Mouse (Mus musculus) spleen, adult 2 months (tissue): Measurements from ENCODE around the gene Pla2g1b. TPM values are rescaled to one million over a fixed set of nuclear protein-coding genes. Genes with fewer than 3 reads are reported as not detected.
A peak's percentile ranks its signal among the peaks of the same experiment; 100 is the strongest.
"Not testable (repeated sequence)": the region's sequence is repeated elsewhere in the genome, so short reads cannot be mapped to it uniquely, and the experiment has no call there.

Experiments
- DNase-seq, 2 experiments: peaks; one replicate each; pipeline versions ENCODE4 v3.0.0 to v3.0.0-alpha.2; 2012 to 2021; ENCODE audit warnings: low spot score in 2 of 2, low read depth in 1 of 2
- H3K27ac ChIP-seq: fragments of 200-500 bp; 2 replicates; pipeline ENCODE4 v1.5.1; 2012; ENCODE audit warnings: low read length, inconsistent platforms; ENCODE audit not compliant: insufficient read depth
- H3K27me3 ChIP-seq: fragments of 200-500 bp; 2 replicates; pipeline ENCODE4 v1.6.1; 2012; ENCODE audit warnings: mild to moderate bottlenecking, moderate library complexity, low read length, inconsistent platforms; ENCODE audit not compliant: control insufficient read depth, insufficient read depth
- H3K36me3 ChIP-seq: fragments of 200-500 bp; 2 replicates; pipeline ENCODE4 v1.6.1; 2012; ENCODE audit warnings: mild to moderate bottlenecking, low read length, inconsistent platforms; ENCODE audit not compliant: control insufficient read depth, insufficient read depth
- H3K4me1 ChIP-seq: fragments of 200-500 bp; 2 replicates; pipeline ENCODE4 v1.6.1; 2011; ENCODE audit warnings: inconsistent platforms; ENCODE audit not compliant: control insufficient read depth, insufficient read depth, insufficient read length
- H3K4me3 ChIP-seq: fragments of 200-500 bp; 2 replicates; pipeline ENCODE4 v1.5.1; 2011; ENCODE audit warnings: mild to moderate bottlenecking, inconsistent platforms; ENCODE audit not compliant: insufficient read depth, insufficient read length; ENCODE audit errors: extremely low read depth
- CTCF ChIP-seq: fragments of 200-500 bp; IDR thresholded peaks from 2 replicates; pipeline ENCODE4 v1.5.1; 2011; ENCODE audit warnings: mild to moderate bottlenecking, inconsistent platforms; ENCODE audit not compliant: insufficient read depth, insufficient read length, insufficient replicate concordance; ENCODE audit errors: extremely low read depth
- POLR2A ChIP-seq: fragments of 200-500 bp; IDR thresholded peaks from 2 replicates; pipeline ENCODE4 v1.6.1; 2011; ENCODE audit warnings: low read depth, low read length, inconsistent platforms
- WGBS: fragments of 180-500 bp; shearing (Covaris S2); methylation state at CpG from one replicate; pipeline ENCODE4 v1.1.7; 2018; 5-methylcytosine and 5-hydroxymethylcytosine counted together
- polyA plus RNA-seq: library from polyadenylated mRNA; depleted of rRNA; stranded (reverse); fragments of >200 nt; gene quantifications from 2 replicates; pipeline ENCODE4 v1.2.3, GENCODE M21; 2012

Pla2g1b gene
- polyA plus RNA-seq, 1 experiment, result 284 TPM

DNA sequence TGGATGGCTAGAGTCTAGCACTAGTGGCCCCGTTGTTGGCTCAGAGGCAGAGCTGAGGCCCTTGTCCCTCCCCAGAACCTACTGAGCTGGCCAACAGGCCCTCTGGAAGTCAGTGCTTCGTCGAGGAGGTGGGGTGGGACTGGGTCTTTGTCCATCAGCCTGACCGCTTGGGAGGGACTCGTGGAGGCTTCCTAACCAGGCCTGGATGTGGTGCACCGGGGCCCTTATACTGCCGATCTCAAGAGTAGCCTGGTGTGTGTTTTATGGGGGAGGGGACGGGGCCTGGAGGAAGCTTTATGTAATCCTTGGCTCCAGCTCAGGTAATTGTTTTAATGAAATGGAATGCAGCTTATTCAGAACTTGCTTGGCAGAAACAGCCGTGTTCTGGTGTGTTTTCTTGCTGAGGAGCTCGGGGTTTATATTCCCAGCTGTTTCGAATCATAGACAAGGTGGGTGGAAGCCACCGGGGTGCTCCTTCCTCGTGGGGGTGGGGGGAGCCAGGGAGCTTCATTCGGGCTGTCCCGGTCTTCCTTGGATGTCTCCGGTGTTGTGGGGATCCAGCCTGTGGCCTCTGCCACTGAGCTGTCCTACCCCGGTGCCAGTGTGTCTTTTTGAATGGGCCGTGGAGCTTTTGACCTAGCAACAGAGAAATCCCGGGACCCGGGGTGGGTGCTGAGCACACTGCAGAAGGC, 49.0 kb downstream of the Pla2g1b start:
- Histone ChIP-seq H3K4me1 (peaks cover 32% of the 10 kb centered on the region; the same call in 1 of the 2 replicates), H3K4me3 (no peak overlapping the region), H3K27me3 (no peaks in the 10 kb centered on the region), H3K27ac (peak overlapping the region; percentile 56), H3K36me3 (no peaks in the 10 kb centered on the region)
- WGBS, result 60% methylated on average over 20 of the region's 20 CpGs
- no peak for DNase-seq
- TF ChIP-seq POLR2A (no peak), CTCF (no peak)

DNA sequence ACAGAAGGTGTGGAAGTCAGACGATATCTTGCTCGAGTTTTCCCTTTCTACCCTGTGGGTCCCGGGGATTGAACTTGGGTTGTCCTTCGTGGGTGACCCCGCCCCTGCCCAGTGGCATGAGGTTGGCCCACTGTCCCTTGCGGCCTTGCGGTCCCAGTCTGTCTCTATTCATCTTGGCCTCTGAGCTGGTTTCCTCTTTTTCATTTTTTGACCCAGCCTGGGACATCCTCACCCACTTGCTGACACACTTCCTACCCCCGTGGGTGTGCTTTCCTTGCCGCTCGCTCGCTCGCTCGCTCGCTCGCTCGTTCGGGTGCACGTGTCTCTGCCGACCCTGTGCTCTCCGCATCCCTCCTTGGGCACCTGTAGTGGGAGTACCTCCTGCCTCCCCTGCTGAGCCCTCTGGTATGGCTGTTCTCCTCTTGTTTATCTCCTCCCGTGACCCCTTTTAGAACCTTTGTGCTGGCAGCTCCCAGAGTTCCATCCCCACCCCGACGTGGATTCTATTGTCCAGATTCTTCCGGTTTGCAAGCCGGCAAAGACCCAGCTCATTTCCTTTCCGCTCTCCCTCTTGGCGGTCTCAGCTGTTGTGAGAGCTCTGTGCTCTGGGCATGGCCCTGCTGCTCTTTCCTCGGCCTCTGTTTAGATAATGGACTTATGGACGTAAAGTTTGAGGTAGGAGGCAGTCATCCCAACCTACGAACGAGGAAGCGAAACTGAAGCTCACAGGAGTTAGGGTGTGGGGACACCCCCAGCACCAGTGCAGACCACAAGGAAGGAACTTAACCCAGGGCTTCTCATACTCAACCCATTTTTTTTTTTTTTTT, 50.2 kb downstream of the Pla2g1b start:
- WGBS, result 6% methylated on average over 32 of the region's 32 CpGs
- peak; percentile 72 to 86 for DNase-seq
- Histone ChIP-seq H3K4me1 (peaks cover 44% of the 10 kb centered on the region), H3K4me3 (peak overlapping the region; percentile 59), H3K27ac (peak overlapping the region; percentile 95), H3K36me3 (no peaks in the 10 kb centered on the region), H3K27me3 (no peaks in the 10 kb centered on the region)
- TF ChIP-seq POLR2A (no peak), CTCF (no peak)

DNA sequence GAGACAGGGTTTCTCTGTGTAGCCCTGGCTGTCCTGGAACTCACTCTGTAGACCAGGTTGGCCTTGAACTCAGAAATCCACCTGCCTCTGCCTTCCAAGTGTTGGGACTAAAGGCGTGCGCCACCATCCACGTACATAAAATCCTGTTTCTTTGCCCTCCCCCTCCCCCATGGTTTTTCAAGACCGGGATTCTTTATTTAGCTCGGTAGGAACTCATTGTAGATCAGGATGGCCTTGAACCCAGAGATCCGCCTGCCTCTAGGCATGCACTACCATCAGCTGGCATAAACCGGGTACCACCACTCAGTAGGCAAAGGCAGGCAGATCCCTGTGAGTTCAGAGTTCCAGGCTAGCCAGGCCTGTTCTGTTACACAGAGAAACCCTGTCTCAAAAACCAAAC, 50.8 kb downstream of the Pla2g1b start:
- DNase-seq, result no peak
- Histone ChIP-seq H3K27me3 (no peaks in the 10 kb centered on the region), H3K36me3 (no peaks in the 10 kb centered on the region), H3K27ac (peak overlapping the region; percentile 95), H3K4me3 (no peak overlapping the region), H3K4me1 (peaks cover 47% of the 10 kb centered on the region)
- WGBS, result 31% methylated on average over 7 of the region's 7 CpGs
- TF ChIP-seq POLR2A (no peak), CTCF (no peak)

DNA sequence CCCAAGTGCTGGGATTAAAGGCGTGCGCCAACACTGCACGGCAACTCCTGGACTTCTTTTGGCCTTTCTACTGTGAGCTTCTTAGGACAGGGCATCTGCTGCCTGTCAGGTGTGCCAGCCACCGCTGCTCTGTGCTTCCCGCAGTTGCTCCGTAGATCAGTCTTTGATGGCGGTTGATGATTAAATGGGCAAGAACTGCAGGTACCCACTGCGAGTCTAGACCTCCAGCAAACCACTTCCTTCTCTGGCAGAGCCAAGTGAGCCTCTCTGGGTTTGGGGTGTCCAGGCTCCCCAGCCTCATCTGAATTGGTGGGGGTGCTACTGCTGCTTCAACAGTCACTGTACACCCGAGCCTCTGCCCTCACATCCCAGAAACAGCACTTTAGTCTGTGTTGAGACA, 51.4 kb downstream of the Pla2g1b start:
- Histone ChIP-seq H3K4me1 (peaks cover 51% of the 10 kb centered on the region), H3K36me3 (no peaks in the 10 kb centered on the region), H3K27ac (peak overlapping the region; percentile 95), H3K27me3 (no peaks in the 10 kb centered on the region), H3K4me3 (no peak overlapping the region)
- TF ChIP-seq POLR2A, result no peak
- TF ChIP-seq CTCF, result no peak
- WGBS, result 45% methylated on average over 9 of the region's 9 CpGs
- DNase-seq, result no peak

DNA sequence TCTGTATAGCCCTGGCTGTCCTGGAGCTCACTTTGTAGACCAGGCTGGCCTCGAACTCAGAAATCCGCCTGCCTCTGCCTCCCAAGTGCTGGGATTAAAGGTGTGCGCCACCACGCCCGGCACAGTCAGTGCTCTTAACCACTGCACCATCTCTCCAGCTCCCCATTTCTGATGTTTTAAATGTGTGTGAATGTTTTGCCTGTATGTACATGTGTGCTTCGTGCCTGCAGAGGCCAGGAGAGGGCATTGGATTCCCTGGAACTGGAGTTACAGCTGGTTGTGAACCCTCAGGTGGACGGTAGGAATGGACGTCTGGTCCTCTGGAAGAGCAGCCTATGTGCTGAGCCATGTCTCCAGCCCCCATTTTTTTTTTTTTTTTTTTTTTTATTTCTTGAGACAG, 52.2 kb downstream of the Pla2g1b start:
- H3K4me1 ChIP-seq, result peaks cover 52% of the 10 kb centered on the region
- H3K36me3 ChIP-seq, result not testable (repeated sequence)
- 95% methylated on average over 8 of the region's 8 CpGs for WGBS

DNA sequence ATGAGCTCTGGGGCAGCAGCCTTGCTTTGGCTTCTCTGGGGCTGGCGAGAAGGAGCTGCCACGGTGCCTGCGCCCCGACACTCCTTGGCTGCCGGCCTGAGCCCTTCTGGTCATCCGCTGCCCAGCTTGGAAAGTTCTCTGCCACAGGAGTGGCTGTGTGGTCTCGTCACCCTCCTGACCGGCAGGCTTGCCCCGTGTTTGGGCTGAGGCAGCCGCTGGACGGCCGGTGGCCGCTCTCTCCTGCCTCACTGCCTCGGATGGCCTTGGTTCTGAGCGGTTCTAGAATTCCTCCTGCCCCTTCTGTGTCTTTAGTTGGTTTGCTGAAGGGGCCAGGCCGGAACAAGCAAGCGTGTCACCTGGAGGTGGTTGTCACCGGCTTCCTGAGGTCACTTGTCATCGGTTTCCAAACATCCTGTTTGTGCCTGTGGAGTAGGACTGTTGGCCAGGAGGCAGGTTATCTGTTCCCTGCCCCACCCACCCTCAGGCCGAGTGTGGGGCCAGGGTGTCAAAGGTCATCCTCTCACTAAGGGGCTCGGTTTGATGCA, 54.3 kb downstream of the Pla2g1b start:
- Histone ChIP-seq H3K4me1 (peaks cover 44% of the 10 kb centered on the region), H3K36me3 (no peaks in the 10 kb centered on the region), H3K27me3 (no peaks in the 10 kb centered on the region), H3K4me3 (no peak overlapping the region), H3K27ac (peak overlapping the region; percentile 91)
- no peak for DNase-seq
- TF ChIP-seq CTCF, result no peak
- no peak for TF ChIP-seq POLR2A
- WGBS, result 61% methylated on average over 21 of the region's 21 CpGs

More for the DNA sequence above, 52.2 kb downstream of the Pla2g1b start:
- not testable (repeated sequence) for H3K4me3 ChIP-seq, H3K27me3 ChIP-seq, DNase-seq, H3K27ac ChIP-seq
